Mouse (Mus musculus) liver, postnatal 0 days (tissue): ENCODE data around the gene Frmpd2. TPM values are rescaled to one million over a fixed set of nuclear protein-coding genes. Genes with fewer than 3 reads are reported as not detected.
"Not testable (repeated sequence)": the region's sequence is repeated elsewhere in the genome, so short reads cannot be mapped to it uniquely, and the experiment has no call there.

Source experiments
- ATAC-seq: fragments of 200-750 bp; cut with Nextera tagmentation; 2 replicates; pipeline ENCODE4 v1.8.0; 2017; ENCODE audit warnings: mild to moderate bottlenecking, moderate library complexity
- DNase-seq: peaks from one replicate; pipeline ENCODE4 v3.0.0-alpha.2; 2016
- H3K27ac ChIP-seq: fragments of 300-500 bp; sonication (generic); 2 replicates; pipeline ENCODE4 v1.5.1; 2014; ENCODE audit warnings: antibody characterized with exemption, moderate library complexity, mild to moderate bottlenecking, low read depth
- H3K27me3 ChIP-seq: fragments of 300-500 bp; sonication (generic); 2 replicates; pipeline ENCODE4 v1.6.1; 2014; ENCODE audit warnings: low read length, control low read depth, mixed read lengths; ENCODE audit not compliant: insufficient read depth
- H3K36me3 ChIP-seq: fragments of 300-500 bp; sonication (generic); replicated peaks from 2 replicates; pipeline ENCODE4 v1.6.1; 2014; ENCODE audit warnings: mild to moderate bottlenecking, control low read depth, low read length, moderate library complexity, mixed read lengths; ENCODE audit not compliant: insufficient read depth
- H3K4me1 ChIP-seq: fragments of 300-500 bp; sonication (generic); 2 replicates; pipeline ENCODE4 v1.6.1; 2014; ENCODE audit warnings: antibody characterized with exemption, mild to moderate bottlenecking, control low read depth; ENCODE audit not compliant: insufficient read depth
- H3K4me2 ChIP-seq: fragments of 300-500 bp; sonication (generic); 2 replicates; pipeline ENCODE4 v1.6.1; 2014; ENCODE audit warnings: low read depth, mild to moderate bottlenecking, low read length, moderate library complexity, mixed read lengths
- H3K4me3 ChIP-seq: fragments of 300-500 bp; sonication (generic); 2 replicates; pipeline ENCODE4 v1.5.1; 2014; ENCODE audit warnings: low read depth, low read length
- H3K9ac ChIP-seq: fragments of 300-500 bp; sonication (generic); replicated peaks from 2 replicates; pipeline ENCODE4 v1.6.1; 2014; ENCODE audit warnings: mild to moderate bottlenecking, moderate library complexity
- H3K9me3 ChIP-seq: fragments of 300-500 bp; sonication (generic); 2 replicates; pipeline ENCODE4 v1.6.1; 2016; ENCODE audit warnings: mild to moderate bottlenecking, control low read depth, low read length, mixed read lengths
- CTCF ChIP-seq: sonication (generic); IDR thresholded peaks from 2 replicates; pipeline ENCODE4 v1.5.1; 2016; ENCODE audit warnings: antibody characterized with exemption, low read depth
- EP300 ChIP-seq: IDR thresholded peaks from 2 replicates; pipeline ENCODE4 v1.6.1; 2016; ENCODE audit warnings: antibody characterized with exemption, low read depth, mild to moderate bottlenecking
- WGBS: fragments of 180-500 bp; shearing (Covaris S2); extraction: QIAGEN DNeasy Blood & Tissue Kit; methylation state at CpG from one replicate; pipeline ENCODE4 v1.1.7; 2014; ENCODE audit not compliant: insufficient replicate concordance; 5-methylcytosine and 5-hydroxymethylcytosine counted together
- polyA plus RNA-seq: library from polyadenylated mRNA; unstranded; fragments of >200 nt; fragmentation: Nextera tagmentation; extraction: Ambion mirVana; gene quantifications from 2 replicates; pipeline ENCODE4 v1.2.1, GENCODE M21; 2015

The Frmpd2 gene
- polyA plus RNA-seq = not detected in 2 replicates

DNA sequence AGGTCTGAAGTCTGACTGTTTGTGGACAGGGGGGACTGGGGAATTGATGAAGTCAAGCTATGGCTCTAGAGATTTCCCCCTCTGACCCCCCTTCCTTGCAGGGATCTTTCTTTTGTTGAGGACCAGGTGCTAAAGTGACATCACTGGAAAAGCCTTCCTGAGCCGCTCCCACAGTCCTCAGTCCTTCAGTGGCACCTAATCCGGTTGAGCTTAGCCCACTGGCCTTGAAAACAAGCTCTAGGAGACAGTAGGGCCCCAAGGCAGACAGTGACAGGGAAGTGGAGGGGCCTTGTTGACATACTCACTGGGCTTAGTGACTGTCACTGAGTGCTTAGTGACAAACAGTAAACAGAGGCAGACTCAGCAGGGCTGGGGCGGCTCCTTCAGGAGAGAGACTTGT lies at the start of gene Frmpd2:
Gene Frmpd2, plus strand, starts transcription at position 366 of the 400 bp plus-strand sequence.
- H3K4me1 ChIP-seq = no peaks in the 10 kb centered on the region
- ATAC-seq = no peak
- WGBS = 46% methylated on average over 3 of the region's 3 CpGs
- H3K4me3 ChIP-seq = no peak within 1 kb of the TSS
- no peak within 1 kb of the TSS for H3K9ac ChIP-seq
- no peak for DNase-seq
- no peak within 1 kb of the TSS for H3K4me2 ChIP-seq
- H3K36me3 ChIP-seq = no peaks in the 10 kb centered on the region
- H3K9me3 ChIP-seq = no peaks in the 10 kb centered on the region
- no peak within 1 kb of the TSS for H3K27ac ChIP-seq
- H3K27me3 ChIP-seq = no peaks in the 10 kb centered on the region
- TF ChIP-seq CTCF = no peak
- TF ChIP-seq EP300 = no peak

DNA sequence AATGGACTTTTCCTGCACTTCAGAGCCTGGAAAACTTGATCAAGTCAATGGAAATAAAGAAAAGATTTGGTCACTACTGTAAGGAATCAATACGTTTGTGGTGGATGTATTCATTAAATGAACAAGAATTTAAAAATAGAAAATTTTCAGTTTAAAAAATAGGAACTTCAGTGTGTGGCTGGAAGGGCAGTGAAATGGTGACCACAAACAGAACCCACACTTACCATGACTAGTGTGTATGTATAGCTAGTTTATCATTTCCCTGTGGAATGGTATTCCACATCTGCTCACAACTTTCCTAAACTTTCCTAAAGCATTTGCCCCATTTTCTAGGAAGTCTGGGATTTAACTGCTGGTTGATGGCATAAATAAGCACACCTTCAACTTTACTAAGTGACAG lies 48.5 kb upstream of the Frmpd2 start:
- Histone ChIP-seq H3K27ac (no peak overlapping the region), H3K4me3 (no peak overlapping the region), H3K4me1 (no peaks in the 10 kb centered on the region), H3K4me2 (no peak overlapping the region), H3K9ac (no peak overlapping the region), H3K9me3 (no peaks in the 10 kb centered on the region), H3K36me3 (no peaks in the 10 kb centered on the region), H3K27me3 (no peaks in the 10 kb centered on the region)
- 27% methylated on average over 1 of the region's 1 CpGs for WGBS
- TF ChIP-seq EP300 = no peak
- no peak for TF ChIP-seq CTCF
- ATAC-seq (no peak), DNase-seq (no peak)

DNA sequence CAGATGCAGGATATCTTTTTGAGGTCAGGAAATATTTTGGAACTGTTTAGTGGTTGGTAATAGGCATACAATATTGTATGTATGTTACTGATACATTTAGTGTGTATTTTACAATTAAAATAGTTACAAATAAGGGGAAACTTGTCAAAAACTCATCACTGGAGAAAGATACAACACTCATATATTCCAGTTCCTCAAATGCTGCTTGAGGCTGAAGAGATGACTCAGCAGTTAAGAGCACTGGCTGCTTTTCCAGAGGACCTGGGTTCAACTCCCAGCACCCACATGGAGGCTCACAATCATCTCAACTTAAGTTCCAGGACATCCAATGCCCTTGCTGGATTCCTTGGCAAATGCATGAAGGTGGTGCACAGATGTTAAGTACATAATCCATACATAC lies 47.4 kb upstream of the Frmpd2 start:
- Histone ChIP-seq H3K9ac (no peak overlapping the region), H3K9me3 (no peaks in the 10 kb centered on the region), H3K4me3 (no peak overlapping the region), H3K27ac (no peak overlapping the region), H3K36me3 (no peaks in the 10 kb centered on the region), H3K4me1 (no peaks in the 10 kb centered on the region), H3K4me2 (no peak overlapping the region), H3K27me3 (no peaks in the 10 kb centered on the region)
- TF ChIP-seq EP300 = no peak
- ATAC-seq (no peak), DNase-seq (no peak)

DNA sequence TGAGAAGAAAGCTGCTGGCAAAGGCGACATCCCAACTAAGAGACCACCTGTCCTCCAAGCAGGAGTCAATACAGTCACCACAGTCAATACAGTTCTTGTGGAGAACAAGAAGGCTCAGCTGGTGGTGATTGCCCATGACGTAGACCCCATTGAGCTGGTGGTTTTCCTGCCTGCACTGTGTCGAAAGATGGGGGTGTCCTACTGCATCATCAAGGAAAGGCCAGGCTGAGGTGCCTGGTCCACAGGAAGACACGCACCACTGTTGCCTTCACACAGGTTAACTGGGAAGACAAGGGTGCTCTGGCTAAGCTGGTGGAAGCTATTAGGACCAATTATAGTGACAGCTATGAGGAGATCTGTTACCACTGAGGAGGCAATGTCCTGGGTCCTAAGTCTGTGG lies 39.0 kb upstream of the Frmpd2 start:
- not testable (repeated sequence) for H3K27ac ChIP-seq, ATAC-seq, H3K27me3 ChIP-seq, H3K9ac ChIP-seq, H3K4me1 ChIP-seq, H3K4me3 ChIP-seq, H3K4me2 ChIP-seq, DNase-seq, H3K36me3 ChIP-seq
- 73% methylated on average over 4 of the region's 4 CpGs for WGBS
- H3K9me3 ChIP-seq = peaks cover 13% of the 10 kb centered on the region

DNA sequence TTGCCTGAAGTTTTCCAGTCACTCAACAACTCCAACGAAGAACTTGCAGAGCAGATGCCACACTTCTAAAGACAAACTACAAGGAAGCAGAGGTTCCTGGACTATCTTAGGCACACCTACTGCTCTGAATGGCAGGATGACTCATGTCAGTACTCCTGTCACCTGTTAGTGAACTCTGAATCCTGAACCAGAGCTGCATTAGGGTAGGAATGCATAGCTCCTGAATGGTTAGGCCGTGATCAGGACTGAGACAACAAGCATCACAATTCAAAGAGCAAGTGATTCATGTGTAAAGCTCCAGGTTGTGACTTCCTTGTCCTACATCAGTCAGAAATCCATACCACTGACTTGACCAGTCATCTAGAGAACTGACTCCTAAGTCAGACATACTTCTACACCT lies 27.7 kb upstream of the Frmpd2 start:
- no peak for TF ChIP-seq CTCF
- no peak for TF ChIP-seq EP300
- Histone ChIP-seq H3K9ac (no peak overlapping the region), H3K27me3 (no peaks in the 10 kb centered on the region), H3K4me2 (no peak overlapping the region), H3K36me3 (no peaks in the 10 kb centered on the region), H3K27ac (no peak overlapping the region), H3K9me3 (no peaks in the 10 kb centered on the region), H3K4me1 (peaks cover 11% of the 10 kb centered on the region), H3K4me3 (no peak overlapping the region)
- ATAC-seq = no peak
- DNase-seq = no peak
- 69% methylated on average over 2 of the region's 2 CpGs for WGBS

DNA sequence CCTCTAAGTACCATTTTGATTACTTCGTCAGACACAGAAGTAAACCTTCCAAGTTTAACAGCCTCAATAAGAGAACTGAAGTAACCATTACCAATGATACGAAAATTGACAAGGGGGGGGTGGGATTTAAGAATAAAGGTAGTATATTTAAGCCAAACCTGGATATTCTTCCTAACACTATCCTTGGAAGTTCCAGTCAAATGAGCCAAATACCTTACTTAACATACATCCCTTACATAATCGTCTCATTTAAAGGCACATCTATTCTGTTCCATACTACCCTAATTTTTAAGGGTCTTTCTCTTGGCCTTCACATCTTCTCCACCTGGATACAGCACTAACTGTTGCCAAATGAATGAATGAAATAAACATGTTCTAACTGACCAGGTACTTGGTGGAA lies 25.5 kb upstream of the Frmpd2 start:
- no peaks in the 10 kb centered on the region for H3K36me3 ChIP-seq
- ATAC-seq = no peak
- no peaks in the 10 kb centered on the region for H3K9me3 ChIP-seq
- WGBS = 48% methylated on average over 3 of the region's 3 CpGs
- no peak for TF ChIP-seq CTCF
- no peak for TF ChIP-seq EP300
- peaks cover 11% of the 10 kb centered on the region for H3K4me1 ChIP-seq
- no peak for DNase-seq
- H3K27ac ChIP-seq = no peak overlapping the region
- H3K4me3 ChIP-seq = peak overlapping the region; percentile 91
- H3K9ac ChIP-seq = peak overlapping the region; percentile 94
- no peaks in the 10 kb centered on the region for H3K27me3 ChIP-seq
- peak overlapping the region; percentile 92 for H3K4me2 ChIP-seq

DNA sequence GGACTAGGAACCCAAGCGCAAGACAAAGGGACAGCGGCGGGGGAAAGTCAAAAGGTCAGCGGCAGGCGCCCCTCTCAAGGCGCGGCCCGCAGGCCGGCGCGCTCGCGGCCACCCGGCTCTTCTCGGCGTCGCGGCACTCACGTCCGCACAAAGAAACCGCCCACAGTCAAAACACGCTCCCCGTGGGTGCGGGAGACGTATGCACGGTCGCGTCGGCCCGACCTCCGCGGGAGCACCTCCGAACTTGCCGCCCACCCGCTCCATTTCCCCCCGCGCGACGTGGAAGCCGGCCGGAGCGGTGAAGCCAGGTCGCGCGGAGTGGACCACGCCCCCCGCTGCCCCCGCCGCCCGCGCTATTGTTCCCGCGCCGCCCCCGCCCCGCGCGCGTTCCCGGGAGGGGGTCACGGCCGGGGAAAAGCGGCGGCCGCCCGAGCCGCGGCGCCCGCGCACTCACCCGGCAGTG lies 24.9 kb upstream of the Frmpd2 start:
- under 1% methylated on average over 67 of the region's 72 CpGs for WGBS
- Histone ChIP-seq H3K36me3 (no peaks in the 10 kb centered on the region), H3K27me3 (no peaks in the 10 kb centered on the region), H3K4me1 (peaks cover 11% of the 10 kb centered on the region), H3K9ac (peak overlapping the region; percentile 94), H3K27ac (peak overlapping the region; percentile 87), H3K9me3 (no peaks in the 10 kb centered on the region), H3K4me2 (peak overlapping the region; percentile 92), H3K4me3 (peak overlapping the region; percentile 91)
- no peak for DNase-seq
- peak; percentile 27 for ATAC-seq
- TF ChIP-seq CTCF = no peak
- no peak for TF ChIP-seq EP300
